Mouse (Mus musculus) embryonic facial prominence, embryonic 12.5 days (tissue): ENCODE measurements at regions not wholly inside any gene's neighbourhood (a gene's known extent, or its start where the extent isn't known, plus 50 kb on each side); places are given as distances from the start of the nearest gene placed in this dataset.

Source experiments
- ATAC-seq: fragments of 200-750 bp; cut with Nextera tagmentation; 2 replicates; pipeline ENCODE4 v1.8.0; 2017; ENCODE audit not compliant: insufficient number of reproducible peaks, insufficient read depth, low FRiP score, low TSS enrichment
- H3K27ac ChIP-seq: fragments of 300-500 bp; sonication (generic); 2 replicates; pipeline ENCODE4 v1.5.1; 2016; ENCODE audit warnings: mild to moderate bottlenecking
- H3K27me3 ChIP-seq: fragments of 300-500 bp; sonication (generic); 2 replicates; pipeline ENCODE4 v1.6.1; 2016; ENCODE audit warnings: mild to moderate bottlenecking, moderate library complexity
- H3K36me3 ChIP-seq: fragments of 300-500 bp; sonication (generic); 2 replicates; pipeline ENCODE4 v1.6.1; 2016; ENCODE audit warnings: mild to moderate bottlenecking
- H3K4me1 ChIP-seq: fragments of 300-500 bp; sonication (generic); 2 replicates; pipeline ENCODE4 v1.6.1; 2016
- H3K4me2 ChIP-seq: fragments of 300-500 bp; sonication (generic); replicated peaks from 2 replicates; pipeline ENCODE4 v1.6.1; 2016; ENCODE audit warnings: mild to moderate bottlenecking, moderate library complexity
- H3K4me3 ChIP-seq: fragments of 300-500 bp; sonication (generic); 2 replicates; pipeline ENCODE4 v1.5.1; 2016; ENCODE audit warnings: mild to moderate bottlenecking
- H3K9ac ChIP-seq: fragments of 300-500 bp; sonication (generic); 2 replicates; pipeline ENCODE4 v1.6.1; 2016; ENCODE audit warnings: mild to moderate bottlenecking, moderate library complexity
- H3K9me3 ChIP-seq: fragments of 300-500 bp; sonication (generic); 2 replicates; pipeline ENCODE4 v1.6.1; 2016; ENCODE audit warnings: mild to moderate bottlenecking, moderate library complexity
- WGBS: fragments of 180-500 bp; shearing (Covaris S2); methylation state at CpG from one replicate; pipeline ENCODE4 v1.1.7; 2016; 5-methylcytosine and 5-hydroxymethylcytosine counted together

DNA sequence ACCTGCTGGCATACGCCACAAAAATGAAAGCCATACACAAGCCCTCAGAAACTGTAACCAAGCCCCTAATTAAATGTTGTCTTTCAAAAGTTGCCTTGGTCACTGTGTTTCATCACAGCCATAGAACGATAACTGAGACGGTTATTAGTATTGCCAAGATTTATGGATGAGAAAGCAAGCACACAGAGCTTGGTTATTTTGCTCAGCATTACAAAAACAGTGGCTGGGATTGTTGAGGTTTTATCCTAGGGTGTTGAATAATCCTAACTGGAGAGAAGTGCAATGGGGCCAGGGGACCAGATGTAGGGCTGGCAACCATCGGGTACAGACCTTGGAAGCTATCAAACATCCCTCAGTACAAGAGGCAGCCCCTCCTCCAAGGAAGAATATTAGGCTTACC, 106.4 kb upstream of the Rcn1 start:
- no peak overlapping the region for H3K9ac ChIP-seq
- no peaks in the 10 kb centered on the region for H3K9me3 ChIP-seq
- no peaks in the 10 kb centered on the region for H3K4me1 ChIP-seq
- H3K36me3 ChIP-seq, result no peaks in the 10 kb centered on the region
- no peak overlapping the region for H3K4me2 ChIP-seq
- 84% methylated on average over 4 of the region's 4 CpGs for WGBS
- ATAC-seq, result no peak
- H3K27ac ChIP-seq, result no peak overlapping the region
- no peaks in the 10 kb centered on the region for H3K27me3 ChIP-seq
- no peak overlapping the region for H3K4me3 ChIP-seq

DNA sequence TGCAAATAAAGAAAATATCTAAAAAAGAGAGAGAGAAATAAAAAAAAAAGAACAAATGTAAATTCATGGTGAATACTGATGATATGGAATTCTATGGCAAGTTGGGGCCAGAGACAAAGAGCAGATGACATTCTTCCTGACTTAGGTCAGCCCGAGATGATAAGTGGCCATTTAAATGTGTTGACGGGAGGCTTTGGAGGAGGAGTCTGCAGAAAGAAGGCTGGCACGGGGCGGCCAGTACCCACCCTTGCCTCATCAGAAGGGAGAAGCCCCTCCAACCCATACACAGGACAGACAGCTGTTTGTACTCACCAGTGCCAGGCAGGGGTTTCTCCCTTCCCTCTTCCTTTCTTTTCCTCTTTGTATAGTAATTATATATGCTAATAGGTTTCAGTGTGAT, 108.0 kb upstream of the Rcn1 start:
- Histone ChIP-seq H3K4me2 (no peak overlapping the region), H3K9me3 (no peaks in the 10 kb centered on the region), H3K27ac (no peak overlapping the region), H3K4me1 (no peaks in the 10 kb centered on the region), H3K9ac (no peak overlapping the region), H3K4me3 (no peak overlapping the region), H3K27me3 (no peaks in the 10 kb centered on the region), H3K36me3 (no peaks in the 10 kb centered on the region)
- 43% methylated on average over 4 of the region's 4 CpGs for WGBS
- no peak for ATAC-seq

DNA sequence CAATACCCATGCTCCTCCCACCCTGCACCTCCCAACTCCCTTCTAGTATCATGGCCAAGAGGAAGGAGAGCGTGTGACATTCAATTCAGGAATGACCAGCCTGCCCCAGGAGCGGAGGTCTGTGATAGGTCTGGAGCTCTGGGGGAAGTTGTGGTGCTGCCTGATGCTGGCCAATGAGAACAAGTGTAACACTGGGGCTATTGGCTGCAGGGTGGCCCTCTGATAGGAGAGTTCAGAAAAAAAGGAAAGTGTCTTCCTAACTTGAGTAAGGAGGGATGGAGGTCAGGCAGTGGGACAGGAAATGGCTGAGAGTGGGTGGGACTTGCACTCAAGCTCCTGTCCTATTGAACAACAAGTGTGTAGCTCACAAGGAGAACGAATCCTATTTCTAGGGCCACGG, 111.7 kb upstream of the Rcn1 start:
- H3K27me3 ChIP-seq, result no peaks in the 10 kb centered on the region
- no peaks in the 10 kb centered on the region for H3K4me1 ChIP-seq
- H3K4me3 ChIP-seq, result no peak overlapping the region
- H3K9me3 ChIP-seq, result no peaks in the 10 kb centered on the region
- no peak overlapping the region for H3K9ac ChIP-seq
- no peaks in the 10 kb centered on the region for H3K36me3 ChIP-seq
- no peak overlapping the region for H3K4me2 ChIP-seq
- WGBS, result 87% methylated on average over 4 of the region's 4 CpGs
- H3K27ac ChIP-seq, result no peak overlapping the region
- no peak for ATAC-seq

DNA sequence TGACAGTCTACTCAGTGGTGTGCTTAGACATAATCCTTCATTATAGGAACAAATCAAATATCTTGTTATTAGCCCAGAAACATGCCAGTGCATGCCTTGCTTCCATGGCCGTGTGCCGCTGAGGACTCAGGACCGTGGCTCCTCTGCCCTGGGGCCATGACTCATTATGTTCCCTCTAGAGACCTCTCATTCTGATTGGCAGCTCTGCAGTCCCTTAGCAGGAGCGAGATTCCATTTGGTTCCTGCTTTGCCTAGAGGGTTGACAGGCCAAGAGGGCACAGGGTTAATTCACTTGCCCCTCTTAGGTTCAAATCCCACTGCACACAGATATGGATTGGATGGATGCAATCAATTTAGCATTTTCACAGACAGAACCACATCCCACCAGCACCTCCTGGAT, 112.6 kb upstream of the Rcn1 start:
- no peak overlapping the region for H3K4me2 ChIP-seq
- no peak overlapping the region for H3K27ac ChIP-seq
- H3K9ac ChIP-seq, result no peak overlapping the region
- H3K4me1 ChIP-seq, result no peaks in the 10 kb centered on the region
- WGBS, result 25% methylated on average over 4 of the region's 4 CpGs
- no peaks in the 10 kb centered on the region for H3K9me3 ChIP-seq
- H3K4me3 ChIP-seq, result no peak overlapping the region
- no peak; the same call in 1 of the 2 replicates for ATAC-seq
- H3K27me3 ChIP-seq, result no peaks in the 10 kb centered on the region
- H3K36me3 ChIP-seq, result no peaks in the 10 kb centered on the region

DNA sequence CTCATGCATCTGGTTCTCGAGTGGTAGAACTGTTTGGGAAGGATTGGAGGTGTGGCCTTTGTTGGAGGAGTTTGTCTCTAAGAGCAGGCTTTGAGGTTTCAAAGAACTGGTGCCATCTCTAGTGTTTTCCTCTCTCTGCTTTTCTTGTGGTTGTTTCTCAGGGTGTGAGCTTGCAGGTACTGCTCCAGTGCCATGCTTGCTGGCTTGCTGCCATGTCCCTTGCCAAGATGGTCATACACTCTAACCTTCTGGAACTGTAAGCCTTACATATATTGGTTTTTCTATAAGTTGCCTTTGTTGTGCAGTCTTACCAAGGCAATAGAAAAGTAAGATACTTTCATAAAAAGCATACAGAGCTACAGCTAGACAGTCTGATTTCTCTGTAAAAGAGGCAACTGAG, 115.1 kb upstream of the Rcn1 start:
- no peak for ATAC-seq
- Histone ChIP-seq H3K4me1 (no peaks in the 10 kb centered on the region), H3K4me3 (no peak overlapping the region), H3K9me3 (no peaks in the 10 kb centered on the region), H3K36me3 (no peaks in the 10 kb centered on the region), H3K9ac (no peak overlapping the region), H3K4me2 (no peak overlapping the region), H3K27me3 (no peaks in the 10 kb centered on the region), H3K27ac (no peak overlapping the region)
- WGBS, result 89% methylated on average over 1 of the region's 1 CpGs

DNA sequence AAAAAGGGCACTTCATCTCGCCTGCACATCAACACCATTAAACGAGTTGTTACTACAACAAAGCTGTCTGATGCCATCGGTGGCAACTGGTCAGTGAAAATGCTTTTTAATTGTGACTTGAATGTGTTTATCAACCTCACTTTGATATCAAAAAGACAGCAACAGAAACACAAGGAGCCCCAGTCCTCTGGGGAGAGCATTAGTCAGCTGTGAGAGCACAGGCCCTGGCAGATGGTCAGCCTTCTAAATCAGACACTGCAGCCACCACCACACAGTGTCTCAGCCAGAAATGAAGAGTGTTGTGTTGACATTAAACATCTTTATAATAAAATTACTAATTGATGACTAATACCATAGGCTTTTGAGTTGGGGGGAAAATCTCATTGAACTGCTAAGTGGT, 115.8 kb upstream of the Rcn1 start:
- Histone ChIP-seq H3K9ac (no peak overlapping the region), H3K36me3 (no peaks in the 10 kb centered on the region), H3K9me3 (no peaks in the 10 kb centered on the region), H3K4me2 (no peak overlapping the region), H3K4me3 (no peak overlapping the region), H3K4me1 (no peaks in the 10 kb centered on the region), H3K27ac (no peak overlapping the region), H3K27me3 (no peaks in the 10 kb centered on the region)
- WGBS, result 85% methylated on average over 3 of the region's 3 CpGs
- no peak for ATAC-seq

DNA sequence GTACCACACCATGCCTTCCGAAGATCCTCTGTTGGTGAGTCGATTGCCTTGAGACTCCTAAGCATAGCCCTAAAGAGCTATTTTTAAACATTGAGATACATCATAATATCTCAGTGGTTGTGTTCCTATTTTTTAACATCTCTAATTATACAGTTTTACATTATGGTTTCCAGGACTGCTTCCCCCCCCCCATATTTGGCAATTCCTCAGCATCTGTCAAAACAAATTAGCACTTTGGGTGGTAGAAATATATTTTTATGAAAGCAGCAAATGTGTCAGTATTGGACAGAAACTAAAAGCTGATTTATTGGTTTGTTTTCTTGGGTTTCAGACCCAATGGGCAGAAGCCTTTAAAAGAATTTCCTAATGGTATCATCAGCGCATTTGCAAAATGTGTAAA, 116.2 kb upstream of the Rcn1 start:
- H3K4me2 ChIP-seq, result no peak overlapping the region
- 87% methylated on average over 3 of the region's 3 CpGs for WGBS
- no peak overlapping the region for H3K27ac ChIP-seq
- H3K4me3 ChIP-seq, result no peak overlapping the region
- H3K36me3 ChIP-seq, result no peaks in the 10 kb centered on the region
- no peaks in the 10 kb centered on the region for H3K27me3 ChIP-seq
- H3K4me1 ChIP-seq, result no peaks in the 10 kb centered on the region
- H3K9me3 ChIP-seq, result no peaks in the 10 kb centered on the region
- no peak for ATAC-seq
- H3K9ac ChIP-seq, result no peak overlapping the region

DNA sequence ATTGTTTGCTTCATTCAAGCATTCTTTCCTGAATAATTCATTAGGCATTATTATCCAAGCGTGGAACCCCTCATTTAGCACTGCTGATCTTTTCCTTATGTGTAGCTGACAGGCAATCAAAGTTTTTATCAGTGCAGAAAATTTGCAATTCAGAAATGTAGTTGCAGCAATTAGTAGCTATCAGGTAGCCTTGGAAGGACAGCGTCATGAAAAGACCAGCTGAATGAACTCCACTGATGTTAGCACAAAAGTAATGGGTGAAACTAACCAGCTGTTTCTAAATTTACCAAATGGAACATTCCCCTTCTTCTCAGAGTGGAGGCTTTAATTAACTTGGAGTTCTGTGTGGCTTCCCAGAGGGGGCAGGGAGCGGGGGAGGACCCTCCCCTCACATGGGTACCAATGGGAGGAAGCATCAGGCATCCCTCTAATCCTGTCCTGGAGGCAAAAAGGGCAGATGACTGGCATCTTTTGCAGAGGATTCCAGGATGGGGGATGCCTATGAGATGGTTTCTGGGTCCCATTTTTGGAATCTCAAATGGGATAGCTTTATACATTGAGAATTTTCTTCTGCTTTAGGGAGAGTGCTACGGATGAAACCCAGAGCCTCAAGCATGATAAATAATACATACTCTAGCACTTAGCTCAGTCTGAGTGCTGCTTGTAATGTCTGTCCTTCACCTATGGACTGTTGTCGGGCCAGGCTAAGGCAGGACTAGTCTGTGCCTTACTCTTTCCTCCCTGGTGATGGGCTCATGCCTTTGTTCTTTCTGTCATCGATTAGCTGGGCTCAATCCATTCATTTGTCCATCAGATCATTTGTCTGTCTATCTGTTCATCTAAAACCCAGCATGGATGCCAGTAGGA, 117.4 kb upstream of the Rcn1 start:
- Histone ChIP-seq H3K36me3 (no peaks in the 10 kb centered on the region), H3K4me1 (no peaks in the 10 kb centered on the region), H3K9me3 (no peaks in the 10 kb centered on the region), H3K4me3 (no peak overlapping the region), H3K9ac (no peak overlapping the region), H3K27me3 (no peaks in the 10 kb centered on the region), H3K4me2 (no peak overlapping the region), H3K27ac (no peak overlapping the region)
- 45% methylated on average over 6 of the region's 6 CpGs for whole genome bisulfite sequencing
- ATAC-seq, result no peak

DNA sequence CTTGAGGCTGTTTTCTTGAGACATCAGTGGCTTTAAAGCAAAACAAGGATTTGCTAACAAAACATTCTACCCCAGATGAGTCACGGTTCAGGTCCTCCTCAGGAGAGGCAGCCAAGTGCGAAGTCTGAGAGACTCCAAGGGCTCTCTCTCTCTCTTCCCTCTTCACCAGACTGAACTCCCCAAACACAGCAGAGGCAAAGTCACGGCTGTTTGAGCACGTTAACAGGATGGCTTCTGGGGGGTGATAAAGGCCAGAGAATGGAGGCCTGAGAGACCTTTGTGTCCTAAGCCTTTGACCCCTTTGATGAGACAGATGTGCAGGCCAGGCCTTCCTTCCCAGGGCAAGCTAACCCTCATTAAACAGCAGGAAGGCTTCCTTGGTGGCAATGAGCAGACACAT, 122.7 kb upstream of the Rcn1 start:
- no peak for ATAC-seq
- Histone ChIP-seq H3K9me3 (no peaks in the 10 kb centered on the region), H3K36me3 (no peaks in the 10 kb centered on the region), H3K27ac (no peak overlapping the region), H3K4me3 (no peak overlapping the region), H3K4me1 (no peaks in the 10 kb centered on the region), H3K9ac (no peak overlapping the region), H3K4me2 (no peak overlapping the region), H3K27me3 (no peaks in the 10 kb centered on the region)
- WGBS, result 18% methylated on average over 4 of the region's 4 CpGs

DNA sequence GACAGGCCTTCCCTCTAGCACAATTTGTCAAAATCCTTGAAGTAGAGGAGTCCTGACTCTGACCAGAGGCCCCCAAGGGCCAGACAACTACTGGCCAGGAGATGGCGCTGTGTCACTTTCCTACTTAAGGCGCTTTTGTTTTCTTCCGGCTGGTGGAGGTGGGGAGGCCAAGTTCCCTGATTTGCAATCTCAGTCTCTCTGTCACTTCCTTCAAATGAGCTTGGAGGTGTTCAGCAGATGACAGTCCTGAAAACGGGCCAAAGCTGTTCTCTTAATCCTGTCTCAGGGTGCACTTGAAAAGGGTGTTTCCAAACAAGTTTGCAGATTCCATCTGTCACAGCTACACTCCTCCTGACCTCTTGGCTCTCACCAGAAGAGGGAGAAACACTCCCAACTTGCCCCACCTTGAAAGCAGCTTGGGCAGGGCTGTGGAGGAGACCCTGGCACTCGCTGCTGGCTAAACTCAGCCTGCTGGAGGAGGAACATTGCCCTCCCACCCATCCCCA, 124.2 kb upstream of the Rcn1 start:
- Histone ChIP-seq H3K4me3 (no peak overlapping the region), H3K9ac (no peak overlapping the region), H3K27me3 (no peaks in the 10 kb centered on the region), H3K9me3 (no peaks in the 10 kb centered on the region), H3K36me3 (no peaks in the 10 kb centered on the region), H3K4me1 (no peaks in the 10 kb centered on the region), H3K4me2 (no peak overlapping the region), H3K27ac (no peak overlapping the region)
- ATAC-seq, result no peak
- WGBS, result 1% methylated on average over 5 of the region's 5 CpGs

DNA sequence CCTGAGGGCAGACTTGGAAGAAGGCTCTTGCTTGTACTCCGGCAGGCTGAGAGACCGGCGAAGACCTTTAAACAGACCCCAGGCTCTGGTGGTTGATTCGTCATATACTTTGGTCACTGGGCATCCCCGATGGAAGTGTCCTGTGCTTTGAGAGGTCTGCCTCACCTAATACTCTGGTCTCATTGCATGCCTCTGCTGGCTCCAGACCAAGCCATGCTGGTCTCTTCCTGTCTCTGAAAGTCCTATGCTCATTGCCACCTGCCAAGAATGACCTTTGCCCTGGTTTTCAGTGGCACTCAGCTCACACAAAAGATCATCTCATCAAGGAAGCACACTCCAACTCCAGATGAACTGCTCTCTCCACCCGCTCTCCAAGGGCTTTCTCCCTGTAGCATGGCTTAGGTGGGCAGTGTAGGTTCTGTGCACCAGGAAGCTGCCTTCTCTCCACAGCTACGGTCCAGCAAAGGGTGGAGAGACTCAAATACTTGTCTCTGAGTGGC, 126.0 kb upstream of the Rcn1 start:
- ATAC-seq, result no peak
- no peaks in the 10 kb centered on the region for H3K27me3 ChIP-seq

DNA sequence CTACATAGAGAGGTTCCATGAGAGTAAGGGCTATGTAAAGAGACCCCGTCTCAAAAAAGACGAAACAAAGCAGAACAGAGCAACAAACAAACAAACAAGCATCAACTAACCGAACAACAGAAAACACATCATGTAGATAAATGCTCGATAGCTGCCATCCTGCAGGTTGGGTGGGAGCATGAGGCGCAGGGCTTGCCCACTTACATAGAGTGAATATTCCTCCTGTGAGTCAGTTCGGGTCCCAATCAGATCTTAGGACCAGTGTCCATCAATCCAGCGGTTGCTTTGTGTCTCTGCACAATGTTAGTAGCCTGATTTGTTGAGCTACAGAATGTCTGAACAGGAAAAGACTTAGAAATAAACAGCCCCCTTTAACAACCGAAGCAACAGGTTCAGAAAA, 129.4 kb upstream of the Rcn1 start:
- H3K36me3 ChIP-seq, result no peaks in the 10 kb centered on the region
- H3K9ac ChIP-seq, result no peak overlapping the region
- WGBS, result 88% methylated on average over 8 of the region's 8 CpGs
- ATAC-seq, result no peak
- no peak overlapping the region for H3K27ac ChIP-seq
- H3K27me3 ChIP-seq, result no peaks in the 10 kb centered on the region
- H3K4me3 ChIP-seq, result no peak overlapping the region
- no peak overlapping the region for H3K4me2 ChIP-seq
- H3K4me1 ChIP-seq, result no peaks in the 10 kb centered on the region
- H3K9me3 ChIP-seq, result no peaks in the 10 kb centered on the region

More for the DNA sequence above, 126.0 kb upstream of the Rcn1 start:
- Histone ChIP-seq H3K9ac (no peak overlapping the region), H3K4me2 (no peak overlapping the region), H3K4me3 (no peak overlapping the region), H3K9me3 (no peaks in the 10 kb centered on the region), H3K27ac (no peak overlapping the region), H3K36me3 (no peaks in the 10 kb centered on the region), H3K4me1 (no peaks in the 10 kb centered on the region)
- WGBS, result 77% methylated on average over 7 of the region's 7 CpGs
